Mouse (Mus musculus): ENCODE measurements at regions not wholly inside any gene's neighbourhood (a gene's known extent, or its start where the extent isn't known, plus 50 kb on each side); places are given as distances from the start of the nearest gene placed in this dataset.

DNA sequence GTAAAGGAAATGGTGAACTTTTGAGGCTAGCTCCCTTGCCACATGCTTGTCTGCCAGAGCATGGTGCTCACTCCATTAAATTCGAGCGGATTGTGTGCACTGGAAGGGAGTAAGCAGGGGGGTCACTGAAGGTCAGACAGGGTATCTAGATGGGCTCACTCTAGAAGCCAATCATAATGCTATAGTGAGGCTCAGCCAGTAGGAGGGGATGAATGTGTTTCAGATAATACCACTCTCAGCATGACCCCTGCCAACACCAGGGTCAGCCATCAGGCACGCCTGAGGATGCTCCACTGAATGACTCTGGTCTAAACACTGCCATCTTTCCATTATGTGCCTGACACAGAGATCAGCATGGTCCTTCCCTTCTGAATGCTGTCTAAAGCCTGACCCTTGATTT, 80.3 kb upstream of the Atxn7l3b start:
- TF ChIP-seq CTCF (IDR thresholded peaks at IDR 0.05) (no peak), EP300 (IDR thresholded peaks at IDR 0.05; ENCODE audit: insufficient read depth, low read depth, low read length) (no peak), POLR2A (IDR thresholded peaks at IDR 0.05; ENCODE audit: insufficient read depth, low read depth, low read length) (no peak)

Data from heart, adult 2 months (tissue).